Mouse (Mus musculus) megakaryocyte, embryonic 14.5 days (primary cell): Measurements from ENCODE around the gene Gm38393.

ENCODE experiments used
- FLI1 ChIP-seq: IDR thresholded peaks from 2 replicates; pipeline ENCODE4 v1.6.1; 2012; ENCODE audit warnings: low read length, inconsistent platforms, mixed read lengths
- GATA1 ChIP-seq: IDR thresholded peaks from 3 replicates; pipeline ENCODE4 v1.6.1; 2012; ENCODE audit warnings: mixed read lengths, low read length, inconsistent platforms, borderline replicate concordance

GRCm38 (mm10) chr7:60003921-60004605, 801 bp downstream of the Gm38393 start:
- TF ChIP-seq GATA1 (no peak), FLI1 (no peak)
